Mouse (Mus musculus) natural killer cell, adult 2 months (primary cell): ENCODE measurements around the gene Mta1.

Source experiments
- DNase-seq, 2 experiments: peaks; one replicate each; pipeline ENCODE4 v3.0.0; 2022; ENCODE audit warnings: low spot score in 2 of 2

Mta1 gene

GRCm38 (mm10) chr12:113186326-113187010 lies 88.4 kb downstream of the Mta1 start:
- DNase-seq: no peak
